Mouse (Mus musculus) bone marrow macrophage, adult 2 months (primary cell): Measurements from ENCODE around the gene Trim15.

ENCODE experiments used
- CTCF ChIP-seq: IDR thresholded peaks from 2 replicates; pipeline ENCODE4 v1.5.1; 2012; ENCODE audit warnings: low read depth, mild to moderate bottlenecking, low read length, moderate library complexity
- POLR2A ChIP-seq: IDR thresholded peaks from 2 replicates; pipeline ENCODE4 v1.6.1; 2012; ENCODE audit warnings: mild to moderate bottlenecking, low read depth, low read length, borderline replicate concordance

- TF ChIP-seq CTCF = no peak
- TF ChIP-seq POLR2A = no peak
These were observed 16.3 kb upstream of the Trim15 start for GRCm38 (mm10) chr17:36883350-36883749.
